Mouse (Mus musculus) kidney, embryonic 16.5 days (tissue): ENCODE measurements around the gene Gm42957. TPM values are rescaled to one million over a fixed set of nuclear protein-coding genes. Genes with fewer than 3 reads are reported as not detected.

Experiments
- ATAC-seq: fragments of 200-750 bp; cut with Nextera tagmentation; 2 replicates; pipeline ENCODE4 v1.8.0; 2017; ENCODE audit warnings: moderate TSS enrichment; ENCODE audit not compliant: low FRiP score, low TSS enrichment
- H3K27ac ChIP-seq: fragments of 300-500 bp; sonication (generic); 2 replicates; pipeline ENCODE4 v1.5.1; 2014; ENCODE audit warnings: low read length
- H3K27me3 ChIP-seq: fragments of 300-500 bp; sonication (generic); 2 replicates; pipeline ENCODE4 v1.6.1; 2014; ENCODE audit warnings: low read length, control low read depth, mixed read lengths; ENCODE audit not compliant: insufficient read depth
- H3K36me3 ChIP-seq: fragments of 300-500 bp; sonication (generic); 2 replicates; pipeline ENCODE4 v1.6.1; 2014; ENCODE audit warnings: low read length, control low read depth, mixed read lengths; ENCODE audit not compliant: insufficient read depth
- H3K4me1 ChIP-seq: fragments of 300-500 bp; sonication (generic); 2 replicates; pipeline ENCODE4 v1.6.1; 2014; ENCODE audit warnings: low read length, control low read depth, mixed read lengths; ENCODE audit not compliant: insufficient read depth
- H3K4me2 ChIP-seq: fragments of 300-500 bp; sonication (generic); replicated peaks from 2 replicates; pipeline ENCODE4 v1.6.1; 2014; ENCODE audit warnings: low read depth, low read length
- H3K4me3 ChIP-seq: fragments of 300-500 bp; sonication (generic); 2 replicates; pipeline ENCODE4 v1.5.1; 2014; ENCODE audit warnings: mild to moderate bottlenecking, low read length
- H3K9ac ChIP-seq: fragments of 300-500 bp; sonication (generic); replicated peaks from 2 replicates; pipeline ENCODE4 v1.6.1; 2014; ENCODE audit warnings: low read length
- H3K9me3 ChIP-seq: fragments of 300-500 bp; sonication (generic); 2 replicates; pipeline ENCODE4 v1.6.1; 2016; ENCODE audit warnings: low read length, control low read depth
- WGBS: fragments of 180-500 bp; shearing (Covaris S2); extraction: QIAGEN DNeasy Blood & Tissue Kit; methylation state at CpG from one replicate; pipeline ENCODE4 v1.1.7; 2014; 5-methylcytosine and 5-hydroxymethylcytosine counted together
- polyA plus RNA-seq: library from polyadenylated mRNA; unstranded; fragments of >200 nt; fragmentation: Nextera tagmentation; extraction: Ambion mirVana; gene quantifications from 2 replicates; pipeline ENCODE4 v1.2.1, GENCODE M21; 2015

Gm42957 gene
- polyA plus RNA-seq, 1 experiment from 2014 or later = 0.21 TPM

GRCm38 (mm10) chr3:96671519-96671918 is 36.2 kb downstream of the Gm42957 start:
- no peak overlapping the region for H3K27ac ChIP-seq
- WGBS = 96% methylated on average over 5 of the region's 5 CpGs
- ATAC-seq = no peak
- no peak overlapping the region for H3K9ac ChIP-seq
- no peaks in the 10 kb centered on the region for H3K36me3 ChIP-seq
- no peak overlapping the region for H3K4me3 ChIP-seq
- peaks cover 26% of the 10 kb centered on the region for H3K4me1 ChIP-seq
- H3K9me3 ChIP-seq = no peaks in the 10 kb centered on the region
- no peak overlapping the region for H3K4me2 ChIP-seq
- no peaks in the 10 kb centered on the region for H3K27me3 ChIP-seq

GRCm38 (mm10) chr3:96673514-96673913 is 38.2 kb downstream of the Gm42957 start:
- Histone ChIP-seq H3K4me3 (no peak overlapping the region), H3K4me1 (peaks cover 26% of the 10 kb centered on the region)
- WGBS = 59% methylated on average over 4 of the region's 4 CpGs

GRCm38 (mm10) chr3:96674442-96674841 is 39.2 kb downstream of the Gm42957 start:
- no peaks in the 10 kb centered on the region for H3K27me3 ChIP-seq
- H3K4me1 ChIP-seq = peaks cover 26% of the 10 kb centered on the region
- H3K4me3 ChIP-seq = no peak overlapping the region
- no peak overlapping the region for H3K9ac ChIP-seq
- 12% methylated on average over 8 of the region's 8 CpGs for whole genome bisulfite sequencing
- peak overlapping the region; percentile 17; the same call in 1 of the 2 replicates for H3K27ac ChIP-seq
- no peaks in the 10 kb centered on the region for H3K36me3 ChIP-seq
- H3K9me3 ChIP-seq = no peaks in the 10 kb centered on the region
- peak overlapping the region; percentile 6 for H3K4me2 ChIP-seq
- ATAC-seq = peak; percentile 40

More at GRCm38 (mm10) chr3:96673514-96673913, 38.2 kb downstream of the Gm42957 start:
- Histone ChIP-seq H3K36me3 (no peaks in the 10 kb centered on the region), H3K27ac (no peak overlapping the region), H3K9me3 (no peaks in the 10 kb centered on the region), H3K27me3 (no peaks in the 10 kb centered on the region), H3K9ac (no peak overlapping the region), H3K4me2 (no peak overlapping the region)
- ATAC-seq = no peak

- WGBS = 59% methylated on average over 3 of the region's 3 CpGs
- Histone ChIP-seq H3K36me3 (no peaks in the 10 kb centered on the region), H3K27me3 (0 out of 2 replicates have a peak, but pooled peaks cover 4% of the 10 kb centered on the region), H3K9me3 (no peaks in the 10 kb centered on the region), H3K4me2 (no peak overlapping the region), H3K4me1 (peaks cover 26% of the 10 kb centered on the region), H3K4me3 (no peak overlapping the region), H3K27ac (peak overlapping the region; percentile 20; the same call in 1 of the 2 replicates), H3K9ac (no peak overlapping the region)
- ATAC-seq = no peak
Measured at GRCm38 (mm10) chr3:96675171-96675570, 39.9 kb downstream of the Gm42957 start.

- 44% methylated on average over 3 of the region's 3 CpGs for WGBS
- H3K4me3 ChIP-seq = no peak overlapping the region
Measured at GRCm38 (mm10) chr3:96675690-96676089, 40.4 kb downstream of the Gm42957 start.

GRCm38 (mm10) chr3:96678456-96678855 is 43.2 kb downstream of the Gm42957 start:
- no peak overlapping the region for H3K9ac ChIP-seq
- no peak overlapping the region for H3K4me3 ChIP-seq
- 0 out of 2 replicates have a peak, but pooled peaks cover 5% of the 10 kb centered on the region for H3K27me3 ChIP-seq
- 68% methylated on average over 7 of the region's 7 CpGs for WGBS
- H3K27ac ChIP-seq = no peak overlapping the region
- H3K9me3 ChIP-seq = no peaks in the 10 kb centered on the region
- H3K4me1 ChIP-seq = peaks cover 17% of the 10 kb centered on the region
- no peaks in the 10 kb centered on the region for H3K36me3 ChIP-seq
- H3K4me2 ChIP-seq = no peak overlapping the region
- no peak for ATAC-seq

More at GRCm38 (mm10) chr3:96675690-96676089, 40.4 kb downstream of the Gm42957 start:
- ATAC-seq = no peak
- H3K4me2 ChIP-seq = no peak overlapping the region
- H3K9me3 ChIP-seq = no peaks in the 10 kb centered on the region
- H3K27ac ChIP-seq = peak overlapping the region; percentile 20; the same call in 1 of the 2 replicates
- peaks cover 21% of the 10 kb centered on the region for H3K4me1 ChIP-seq
- no peaks in the 10 kb centered on the region for H3K36me3 ChIP-seq
- H3K27me3 ChIP-seq = 0 out of 2 replicates have a peak, but pooled peaks cover 5% of the 10 kb centered on the region
- no peak overlapping the region for H3K9ac ChIP-seq

GRCm38 (mm10) chr3:96679159-96679674 is 43.9 kb downstream of the Gm42957 start:
- no peak overlapping the region for H3K4me2 ChIP-seq
- WGBS = 36% methylated on average over 5 of the region's 5 CpGs
- H3K27ac ChIP-seq = no peak overlapping the region
- H3K4me1 ChIP-seq = peaks cover 10% of the 10 kb centered on the region
- peaks cover 10% of the 10 kb centered on the region; the same call in 1 of the 2 replicates for H3K27me3 ChIP-seq
- no peaks in the 10 kb centered on the region for H3K9me3 ChIP-seq
- no peaks in the 10 kb centered on the region for H3K36me3 ChIP-seq
- no peak for ATAC-seq
- H3K4me3 ChIP-seq = no peak overlapping the region
- no peak overlapping the region for H3K9ac ChIP-seq

GRCm38 (mm10) chr3:96680269-96680956 is 45.1 kb downstream of the Gm42957 start:
- Histone ChIP-seq H3K4me2 (no peak overlapping the region), H3K4me1 (peaks cover 4% of the 10 kb centered on the region; the same call in 1 of the 2 replicates), H3K36me3 (no peaks in the 10 kb centered on the region), H3K9me3 (no peaks in the 10 kb centered on the region), H3K9ac (no peak overlapping the region), H3K27ac (no peak overlapping the region), H3K27me3 (peaks cover 10% of the 10 kb centered on the region; the same call in 1 of the 2 replicates), H3K4me3 (no peak overlapping the region)
- ATAC-seq = no peak
- 32% methylated on average over 12 of the region's 12 CpGs for WGBS

- Histone ChIP-seq H3K4me1 (no peaks in the 10 kb centered on the region), H3K9me3 (no peaks in the 10 kb centered on the region), H3K36me3 (no peaks in the 10 kb centered on the region), H3K4me3 (no peak overlapping the region), H3K9ac (no peak overlapping the region), H3K27ac (no peak overlapping the region), H3K27me3 (peaks cover 10% of the 10 kb centered on the region; the same call in 1 of the 2 replicates), H3K4me2 (no peak overlapping the region)
- ATAC-seq = no peak
- WGBS = 93% methylated on average over 3 of the region's 3 CpGs
Measured at GRCm38 (mm10) chr3:96683496-96683895, 48.2 kb downstream of the Gm42957 start.
